Mouse (Mus musculus) thymus, postnatal 14 days (tissue): ENCODE results near the gene Aldh18a1.
A peak's percentile ranks its signal among the peaks of the same experiment; 100 is the strongest.

Source experiments
- DNase-seq: peaks from one replicate; pipeline ENCODE4 v3.0.0; 2021

The Aldh18a1 gene

GRCm38 (mm10) chr19:40520403-40520802, 67.9 kb downstream of the Aldh18a1 start:
- no peak for DNase-seq

DNA sequence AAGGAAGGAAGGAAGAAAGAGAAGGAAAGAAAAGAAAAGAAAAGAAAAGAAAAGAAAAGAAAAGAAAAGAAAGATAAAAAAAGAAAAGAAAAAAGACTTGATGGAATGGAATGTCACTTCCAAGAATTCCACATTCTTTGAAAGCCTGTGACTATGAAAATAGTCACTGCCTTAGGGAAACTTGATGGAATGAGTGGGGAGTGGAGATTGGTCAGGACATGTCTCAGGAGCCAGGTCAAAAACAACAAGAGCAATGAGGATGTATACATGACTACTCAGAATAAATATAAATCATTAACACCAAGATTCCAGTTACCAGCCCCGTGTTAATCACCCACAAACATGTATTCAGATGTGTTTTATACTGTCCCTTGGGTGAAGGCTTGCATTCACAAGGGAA, 69.6 kb downstream of the Aldh18a1 start:
- no peak for DNase-seq

GRCm38 (mm10) chr19:40515596-40515995, 72.7 kb downstream of the Aldh18a1 start:
- no peak for DNase-seq

DNA sequence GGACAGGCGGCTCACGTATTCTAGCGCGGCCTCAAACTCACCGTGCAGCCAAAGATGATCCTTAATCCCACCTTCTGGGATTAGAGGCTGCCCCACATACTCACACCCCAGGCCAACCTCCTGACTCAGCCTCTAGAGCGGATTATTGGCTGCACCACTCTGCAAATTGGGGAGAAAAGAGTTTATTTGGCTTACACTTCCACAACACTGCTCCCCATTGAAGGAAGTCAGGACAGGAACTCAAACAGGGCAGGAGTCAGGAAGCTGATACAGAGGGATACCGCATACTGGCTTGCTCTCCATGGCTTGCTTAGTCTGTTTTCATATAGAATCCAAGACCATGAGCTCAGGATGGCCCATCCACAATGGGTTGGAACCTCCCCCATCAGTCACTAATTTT, 73.9 kb downstream of the Aldh18a1 start:
- no peak for DNase-seq

DNA sequence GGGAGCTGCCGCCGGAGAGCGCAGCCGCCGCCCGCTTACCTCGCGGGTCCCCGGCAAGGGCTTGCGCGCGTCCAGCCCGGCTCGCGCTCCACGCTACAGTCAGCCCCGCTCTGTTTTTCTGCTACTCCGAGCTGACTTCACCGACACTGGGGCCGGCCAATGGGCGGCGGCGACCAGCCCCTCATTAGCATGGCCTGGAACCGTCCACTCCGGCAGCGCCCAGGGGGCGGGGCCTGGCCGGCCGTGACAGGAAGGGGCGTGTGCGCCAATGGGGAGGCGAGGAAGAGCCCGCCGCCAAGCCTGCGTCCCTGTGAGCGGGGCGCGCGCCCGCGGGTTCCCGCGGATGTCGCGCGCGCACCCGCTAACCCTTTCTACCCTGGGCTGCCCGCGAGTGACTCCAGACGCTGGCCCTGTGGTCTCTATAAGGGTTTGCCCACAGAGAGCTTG, 74.6 kb downstream of the Aldh18a1 start, which contains the start of gene Sorbs1:
Gene Sorbs1, minus strand, starts transcription at position 148 of the 447 bp plus-strand sequence.
- peak; percentile 97 for DNase-seq

DNA sequence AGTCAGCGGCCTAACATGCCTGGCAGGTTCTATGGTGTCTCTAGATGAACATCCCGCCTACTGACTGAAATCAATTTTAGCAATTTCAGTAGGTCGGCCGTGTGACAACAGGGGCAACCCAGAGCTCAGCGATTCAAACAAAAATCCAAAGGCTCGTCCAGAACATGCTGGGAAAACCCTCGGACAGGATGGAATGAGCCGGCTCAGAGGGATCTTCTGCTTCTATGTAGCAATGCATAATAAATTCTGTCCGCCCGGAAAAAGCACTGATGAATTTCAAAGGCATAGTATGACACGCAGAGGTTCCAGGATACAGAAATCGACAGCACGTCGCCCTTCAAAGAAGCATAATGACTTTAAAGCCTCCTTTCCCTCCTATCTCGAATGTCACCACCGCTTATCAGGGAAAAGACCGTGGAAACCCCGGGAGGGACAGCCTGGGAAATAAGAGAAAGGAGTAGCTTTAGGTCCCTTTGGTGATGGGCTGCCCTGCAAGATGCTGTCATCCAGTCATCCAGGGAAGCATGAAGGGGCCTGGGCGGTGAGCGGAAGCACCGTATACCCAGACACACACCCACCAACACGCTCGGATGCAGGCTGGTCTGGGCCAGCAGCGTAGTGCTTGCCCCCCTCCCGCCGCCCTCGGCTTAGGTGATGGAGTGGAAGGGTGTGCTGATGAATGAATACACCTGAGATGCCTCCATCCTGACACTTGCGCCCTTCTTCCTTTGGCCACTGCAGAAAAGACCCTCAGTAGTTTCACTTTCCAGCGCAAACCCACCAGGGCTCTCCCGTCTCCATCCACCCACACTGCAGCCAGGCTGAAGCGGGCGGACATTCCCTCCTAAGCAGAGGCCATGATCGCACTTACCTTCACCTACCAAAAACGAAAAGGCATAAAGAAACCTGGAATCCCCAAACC, 75.5 kb downstream of the Aldh18a1 start:
- peak; percentile 69 for DNase-seq

- DNase-seq = peak; percentile 18
These were observed 76.5 kb downstream of the Aldh18a1 start for GRCm38 (mm10) chr19:40511679-40512309.

DNA sequence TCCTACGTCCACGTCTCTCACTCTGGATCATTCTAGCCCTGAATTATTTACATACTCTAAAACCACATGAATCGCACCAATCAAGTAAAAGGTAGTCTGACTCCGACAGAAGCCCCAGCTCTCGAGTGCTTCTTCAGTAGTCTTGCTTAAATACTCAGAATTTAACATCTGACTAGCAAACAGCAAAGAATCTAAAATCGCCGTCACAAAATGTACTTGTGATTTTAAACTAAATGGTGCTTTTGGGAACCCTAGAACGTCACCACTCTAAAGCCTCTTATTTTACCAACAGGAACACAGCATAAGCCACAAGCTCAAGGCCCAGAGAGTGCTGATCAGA, 77.2 kb downstream of the Aldh18a1 start:
- no peak for DNase-seq

DNA sequence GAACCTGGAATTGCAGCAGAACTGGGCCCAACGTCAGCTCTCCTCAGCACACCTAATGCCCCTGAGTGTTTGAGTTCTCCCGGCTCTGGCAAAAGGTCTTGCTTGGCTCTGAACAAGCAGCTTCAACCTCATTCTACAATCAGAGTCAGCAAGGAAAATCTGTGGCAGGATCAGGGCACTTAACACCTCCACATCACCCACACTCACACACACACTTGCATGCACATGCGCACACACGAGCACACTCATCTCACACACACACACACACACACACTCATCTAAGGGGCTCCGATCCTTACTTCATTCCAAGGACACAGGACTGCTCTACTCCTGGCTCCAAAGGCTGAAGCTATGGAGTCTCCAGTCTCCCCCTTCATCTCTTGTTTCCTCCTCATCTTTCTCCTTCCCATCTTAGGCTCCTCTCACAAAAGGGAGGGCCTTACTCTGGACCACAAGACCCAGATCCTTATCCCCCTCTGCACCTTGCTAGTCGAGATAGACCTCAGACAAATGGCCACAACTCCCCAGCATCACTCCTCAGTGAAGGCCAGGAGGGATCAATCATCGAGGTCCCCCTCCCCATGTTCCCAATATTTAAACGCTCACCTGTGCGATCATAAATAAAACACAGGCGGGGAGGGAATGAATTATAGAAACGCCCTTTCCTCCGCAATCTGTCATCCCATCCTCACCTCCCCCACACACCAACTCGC, 77.7 kb downstream of the Aldh18a1 start:
- DNase-seq = no peak

DNA sequence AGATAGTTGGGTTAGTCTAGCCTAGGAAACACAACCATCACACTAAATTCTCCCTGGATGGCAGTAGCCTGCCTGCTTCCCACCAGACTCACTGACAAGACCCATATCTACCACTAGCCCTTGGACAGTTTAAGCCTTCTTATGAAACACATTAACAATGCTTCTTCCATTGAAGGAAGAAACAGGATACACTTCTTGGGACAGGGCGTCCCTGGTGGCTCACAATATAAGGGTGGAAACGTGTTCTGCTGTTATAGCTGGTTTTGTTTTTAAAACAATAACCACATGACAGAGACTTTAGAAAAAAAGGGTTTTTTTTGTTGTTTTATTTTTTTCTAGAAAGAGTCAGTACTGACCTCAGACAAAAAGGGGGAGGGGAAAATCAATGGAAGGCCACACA, 79.0 kb downstream of the Aldh18a1 start:
- no peak for DNase-seq

DNA sequence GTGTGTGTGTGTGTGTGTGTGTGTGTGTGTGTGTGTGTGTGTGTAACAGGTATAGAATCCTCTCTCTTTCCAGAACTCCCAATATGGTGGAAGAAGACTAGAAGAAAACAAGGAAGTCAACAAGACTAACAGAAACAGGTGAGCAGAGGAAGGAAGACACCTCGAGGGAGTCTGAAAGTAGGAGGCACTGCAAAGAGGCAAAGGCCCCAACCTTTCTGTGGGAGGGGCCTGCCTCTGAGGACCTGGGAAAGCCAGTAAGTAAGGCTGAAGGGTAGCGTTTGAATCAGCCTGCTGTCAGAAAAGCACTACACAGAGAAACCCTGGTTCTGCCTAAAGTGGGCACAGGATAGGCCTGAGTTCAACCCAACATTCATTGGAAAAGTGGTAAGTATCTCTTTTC, 79.4 kb downstream of the Aldh18a1 start:
- peak; percentile 21 for DNase-seq

GRCm38 (mm10) chr19:40506965-40507364, 81.3 kb downstream of the Aldh18a1 start:
- DNase-seq = no peak

- DNase-seq = no peak
These were observed 83.9 kb downstream of the Aldh18a1 start for GRCm38 (mm10) chr19:40504336-40504735.
